Mouse (Mus musculus) c-Kit-positive CD71-positive TER-119-negative erythroid progenitor cells, embryonic 14.5 days (primary cell): ENCODE measurements around the gene Tradd.

ENCODE experiments used
- DNase-seq: peaks from one replicate; pipeline ENCODE4 v3.0.0-alpha.2; 2013; ENCODE audit warnings: low read depth

Tradd gene

GRCm38 (mm10) chr8:105270101-105270915 lies 5.9 kb upstream of the Tradd start:
- DNase-seq = no peak

- DNase-seq = no peak
Measured at GRCm38 (mm10) chr8:105269461-105269947, 5.1 kb upstream of the Tradd start, which contains the start of gene Hsf4. Hsf4 (plus strand) TSS chr8:105269801.

- DNase-seq = no peak
Measured at GRCm38 (mm10) chr8:105269075-105269458, 4.7 kb upstream of the Tradd start.

GRCm38 (mm10) chr8:105268342-105269074 lies 4.1 kb upstream of the Tradd start:
- DNase-seq = no peak

GRCm38 (mm10) chr8:105266775-105267174 lies 2.4 kb upstream of the Tradd start:
- no peak for DNase-seq

- DNase-seq = no peak
Measured at GRCm38 (mm10) chr8:105265128-105265527, 719 bp upstream of the Tradd start.

GRCm38 (mm10) chr8:105263244-105263912 lies 1.0 kb downstream of the Tradd start:
- no peak for DNase-seq

GRCm38 (mm10) chr8:105261326-105261980 lies 3.0 kb downstream of the Tradd start:
- no peak for DNase-seq

GRCm38 (mm10) chr8:105260371-105261099 lies 3.9 kb downstream of the Tradd start:
- DNase-seq = no peak

GRCm38 (mm10) chr8:105259721-105260320 lies 4.6 kb downstream of the Tradd start:
- no peak for DNase-seq

GRCm38 (mm10) chr8:105258911-105259720 lies 5.3 kb downstream of the Tradd start:
- DNase-seq = no peak

GRCm38 (mm10) chr8:105257318-105258114 lies 6.9 kb downstream of the Tradd start:
- DNase-seq = no peak

GRCm38 (mm10) chr8:105254966-105255350 lies 9.5 kb downstream of the Tradd start, which contains the start of gene B3gnt9:
B3gnt9 (minus strand) TSS chr8:105255153.
- peak; percentile 74 for DNase-seq

GRCm38 (mm10) chr8:105254152-105254965 lies 10.1 kb downstream of the Tradd start:
- peak; percentile 81 for DNase-seq

- no peak for DNase-seq
Measured at GRCm38 (mm10) chr8:105253766-105254151, 10.7 kb downstream of the Tradd start.

GRCm38 (mm10) chr8:105252680-105253537 lies 11.5 kb downstream of the Tradd start:
- no peak for DNase-seq

GRCm38 (mm10) chr8:105251954-105252353 lies 12.5 kb downstream of the Tradd start:
- no peak for DNase-seq
